Mouse (Mus musculus) kidney, postnatal 0 days (tissue): ENCODE results near the gene Mogs. TPM values are rescaled to one million over a fixed set of nuclear protein-coding genes. Genes with fewer than 3 reads are reported as not detected.

Experiments
- ATAC-seq: fragments of 200-750 bp; cut with Nextera tagmentation; replicated peaks from 2 replicates; pipeline ENCODE4 v1.8.0; 2017; ENCODE audit warnings: low read depth, moderate number of reproducible peaks, moderate TSS enrichment, moderate library complexity; ENCODE audit not compliant: low FRiP score
- DNase-seq: peaks from one replicate; pipeline ENCODE4 v3.0.0-alpha.2; 2016; ENCODE audit warnings: low spot score
- H3K27ac ChIP-seq: fragments of 300-500 bp; sonication (generic); 2 replicates; pipeline ENCODE4 v1.5.1; 2014; ENCODE audit warnings: mild to moderate bottlenecking
- H3K27me3 ChIP-seq: fragments of 300-500 bp; sonication (generic); 2 replicates; pipeline ENCODE4 v1.6.1; 2014; ENCODE audit warnings: low read length, mixed read lengths; ENCODE audit not compliant: insufficient read depth
- H3K36me3 ChIP-seq: fragments of 300-500 bp; sonication (generic); 2 replicates; pipeline ENCODE4 v1.6.1; 2014; ENCODE audit warnings: low read length, mixed read lengths; ENCODE audit not compliant: insufficient read depth
- H3K4me1 ChIP-seq: fragments of 300-500 bp; sonication (generic); replicated peaks from 2 replicates; pipeline ENCODE4 v1.6.1; 2014; ENCODE audit warnings: antibody characterized with exemption, low read length, mixed read lengths; ENCODE audit not compliant: insufficient read depth
- H3K4me2 ChIP-seq: fragments of 300-500 bp; sonication (generic); 2 replicates; pipeline ENCODE4 v1.6.1; 2014; ENCODE audit warnings: mild to moderate bottlenecking, low read length, moderate library complexity, mixed read lengths
- H3K4me3 ChIP-seq: fragments of 300-500 bp; sonication (generic); replicated peaks from 2 replicates; pipeline ENCODE4 v1.5.1; 2014; ENCODE audit warnings: low read depth, low read length
- H3K9ac ChIP-seq: fragments of 300-500 bp; sonication (generic); 2 replicates; pipeline ENCODE4 v1.6.1; 2014; ENCODE audit warnings: low read depth, low read length
- H3K9me3 ChIP-seq: fragments of 300-500 bp; sonication (generic); replicated peaks from 2 replicates; pipeline ENCODE4 v1.6.1; 2016; ENCODE audit warnings: low read length, inconsistent platforms, mixed read lengths
- CTCF ChIP-seq: IDR thresholded peaks from 2 replicates; pipeline ENCODE4 v1.5.1; 2016; ENCODE audit warnings: antibody characterized with exemption, low read depth, mild to moderate bottlenecking, moderate library complexity
- WGBS: fragments of 180-500 bp; shearing (Covaris S2); extraction: QIAGEN DNeasy Blood & Tissue Kit; methylation state at CpG from one replicate; pipeline ENCODE4 v1.1.7; 2014; 5-methylcytosine and 5-hydroxymethylcytosine counted together
- polyA plus RNA-seq: library from polyadenylated mRNA; unstranded; fragments of >200 nt; fragmentation: Nextera tagmentation; extraction: Ambion mirVana; gene quantifications from 2 replicates; pipeline ENCODE4 v1.2.1, GENCODE M21; 2015

The Mogs gene
- polyA plus RNA-seq, 1 experiment from 2014 or later = 37.6 TPM

- H3K36me3 ChIP-seq = 0 out of 2 replicates have a peak, but pooled peaks cover 4% of the 10 kb centered on the region
- no peak for ATAC-seq
- H3K4me2 ChIP-seq = no peak overlapping the region
- H3K9me3 ChIP-seq = no peaks in the 10 kb centered on the region
- WGBS = 60% methylated on average over 11 of the region's 11 CpGs
- H3K9ac ChIP-seq = no peak overlapping the region
- H3K4me1 ChIP-seq = peaks cover 21% of the 10 kb centered on the region
- H3K27ac ChIP-seq = no peak overlapping the region
- no peaks in the 10 kb centered on the region for H3K27me3 ChIP-seq
- TF ChIP-seq CTCF = no peak
- DNase-seq = no peak
- no peak overlapping the region for H3K4me3 ChIP-seq
These were observed 27.6 kb downstream of the Mogs start for GRCm38 (mm10) chr6:83142886-83143285.

GRCm38 (mm10) chr6:83145209-83145608, 29.9 kb downstream of the Mogs start:
- H3K36me3 ChIP-seq = peaks cover 5% of the 10 kb centered on the region; the same call in 1 of the 2 replicates

GRCm38 (mm10) chr6:83145805-83146204, 30.5 kb downstream of the Mogs start:
- TF ChIP-seq CTCF = no peak
- no peak overlapping the region for H3K4me2 ChIP-seq
- ATAC-seq = no peak

More at GRCm38 (mm10) chr6:83145209-83145608, 29.9 kb downstream of the Mogs start:
- ATAC-seq = no peak
- Histone ChIP-seq H3K4me1 (peaks cover 13% of the 10 kb centered on the region; the same call in 1 of the 2 replicates), H3K9me3 (no peaks in the 10 kb centered on the region), H3K27me3 (no peaks in the 10 kb centered on the region), H3K9ac (no peak overlapping the region), H3K27ac (no peak overlapping the region), H3K4me2 (no peak overlapping the region), H3K4me3 (no peak overlapping the region)
- no peak for TF ChIP-seq CTCF
- DNase-seq = no peak
- WGBS = 67% methylated on average over 2 of the region's 2 CpGs

GRCm38 (mm10) chr6:83147280-83147679, 32.0 kb downstream of the Mogs start:
- no peak overlapping the region for H3K4me2 ChIP-seq
- peak; percentile 33 for ATAC-seq
- H3K27ac ChIP-seq = no peak overlapping the region
- H3K9ac ChIP-seq = no peak overlapping the region
- WGBS = 40% methylated on average over 7 of the region's 7 CpGs
- H3K36me3 ChIP-seq = peaks cover 13% of the 10 kb centered on the region; the same call in 1 of the 2 replicates
- no peaks in the 10 kb centered on the region for H3K9me3 ChIP-seq
- H3K4me1 ChIP-seq = peaks cover 3% of the 10 kb centered on the region; the same call in 1 of the 2 replicates
- H3K4me3 ChIP-seq = no peak overlapping the region
- TF ChIP-seq CTCF = no peak
- DNase-seq = no peak
- no peaks in the 10 kb centered on the region for H3K27me3 ChIP-seq

More at GRCm38 (mm10) chr6:83145805-83146204, 30.5 kb downstream of the Mogs start:
- H3K27me3 ChIP-seq = no peaks in the 10 kb centered on the region
- H3K4me1 ChIP-seq = peaks cover 13% of the 10 kb centered on the region; the same call in 1 of the 2 replicates
- 69% methylated on average over 9 of the region's 9 CpGs for WGBS
- H3K36me3 ChIP-seq = peaks cover 10% of the 10 kb centered on the region; the same call in 1 of the 2 replicates
- no peak for DNase-seq
- H3K9me3 ChIP-seq = no peaks in the 10 kb centered on the region
- no peak overlapping the region for H3K9ac ChIP-seq
- no peak overlapping the region for H3K4me3 ChIP-seq
- no peak overlapping the region for H3K27ac ChIP-seq

- Histone ChIP-seq H3K9me3 (no peaks in the 10 kb centered on the region), H3K36me3 (peaks cover 15% of the 10 kb centered on the region; the same call in 1 of the 2 replicates), H3K27me3 (no peaks in the 10 kb centered on the region), H3K27ac (no peak overlapping the region), H3K4me2 (no peak overlapping the region), H3K4me3 (no peak overlapping the region), H3K4me1 (peaks cover 7% of the 10 kb centered on the region; the same call in 1 of the 2 replicates), H3K9ac (no peak overlapping the region)
- DNase-seq (no peak), ATAC-seq (no peak)
- TF ChIP-seq CTCF = no peak
- WGBS = 48% methylated on average over 8 of the region's 8 CpGs
These were observed 36.4 kb downstream of the Mogs start for GRCm38 (mm10) chr6:83151721-83152120.

GRCm38 (mm10) chr6:83153038-83153437, 37.7 kb downstream of the Mogs start:
- H3K4me2 ChIP-seq = no peak overlapping the region
- ATAC-seq (no peak), DNase-seq (no peak)
- no peak for TF ChIP-seq CTCF
- H3K27ac ChIP-seq = no peak overlapping the region
- peaks cover 15% of the 10 kb centered on the region; the same call in 1 of the 2 replicates for H3K36me3 ChIP-seq
- H3K9ac ChIP-seq = no peak overlapping the region
- H3K4me3 ChIP-seq = no peak overlapping the region
- WGBS = 86% methylated on average over 12 of the region's 12 CpGs
- H3K27me3 ChIP-seq = no peaks in the 10 kb centered on the region
- no peaks in the 10 kb centered on the region for H3K9me3 ChIP-seq
- H3K4me1 ChIP-seq = peaks cover 7% of the 10 kb centered on the region; the same call in 1 of the 2 replicates
